Mouse (Mus musculus) mesoderm, embryonic 11.5 days (tissue): ENCODE data around the gene Slc25a41.

Experiments
- DNase-seq: peaks from one replicate; pipeline ENCODE4 v3.0.0-alpha.2; 2012; ENCODE audit warnings: low read depth, low spot score

Gene Slc25a41

DNA sequence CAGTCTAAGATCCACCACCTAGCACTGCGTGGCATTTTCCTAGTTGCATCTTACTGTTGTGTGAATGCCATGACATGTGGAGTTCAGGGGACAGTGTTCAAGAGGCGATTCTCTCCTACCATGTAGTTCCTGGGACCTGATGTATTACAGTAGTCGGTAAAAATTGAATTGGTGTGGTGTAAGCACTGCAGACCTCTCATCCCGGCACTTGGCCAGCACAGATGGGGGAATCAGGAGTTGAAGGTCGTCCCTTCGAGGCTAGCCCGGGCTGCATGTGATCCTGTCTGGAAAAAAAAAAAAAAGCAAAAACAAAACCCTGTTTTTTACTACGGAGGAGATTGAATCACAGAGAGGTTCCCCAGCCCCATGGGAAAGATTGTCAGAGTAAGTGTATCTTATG, 46.4 kb downstream of the Slc25a41 start:
- no peak for DNase-seq

DNA sequence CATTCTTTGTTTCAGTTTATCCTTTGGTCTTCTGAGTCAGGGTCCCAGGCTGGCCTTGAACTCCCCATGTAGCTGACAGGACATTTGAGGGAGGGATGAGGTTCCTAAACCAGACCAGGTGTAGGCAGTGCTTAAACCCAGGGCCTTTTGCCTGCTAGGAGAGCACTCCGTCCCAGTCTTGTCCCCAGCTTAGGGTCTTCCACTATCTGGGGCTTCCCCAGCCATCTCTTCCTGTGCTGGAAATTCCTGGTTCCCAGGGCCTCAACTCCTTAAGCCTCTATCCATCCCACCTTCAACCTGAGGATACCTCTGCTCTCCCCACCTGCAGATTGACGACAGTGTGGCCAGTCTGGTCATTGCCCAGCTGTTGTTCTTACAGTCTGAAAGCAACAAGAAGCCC, 50.5 kb downstream of the Slc25a41 start:
- no peak for DNase-seq

DNA sequence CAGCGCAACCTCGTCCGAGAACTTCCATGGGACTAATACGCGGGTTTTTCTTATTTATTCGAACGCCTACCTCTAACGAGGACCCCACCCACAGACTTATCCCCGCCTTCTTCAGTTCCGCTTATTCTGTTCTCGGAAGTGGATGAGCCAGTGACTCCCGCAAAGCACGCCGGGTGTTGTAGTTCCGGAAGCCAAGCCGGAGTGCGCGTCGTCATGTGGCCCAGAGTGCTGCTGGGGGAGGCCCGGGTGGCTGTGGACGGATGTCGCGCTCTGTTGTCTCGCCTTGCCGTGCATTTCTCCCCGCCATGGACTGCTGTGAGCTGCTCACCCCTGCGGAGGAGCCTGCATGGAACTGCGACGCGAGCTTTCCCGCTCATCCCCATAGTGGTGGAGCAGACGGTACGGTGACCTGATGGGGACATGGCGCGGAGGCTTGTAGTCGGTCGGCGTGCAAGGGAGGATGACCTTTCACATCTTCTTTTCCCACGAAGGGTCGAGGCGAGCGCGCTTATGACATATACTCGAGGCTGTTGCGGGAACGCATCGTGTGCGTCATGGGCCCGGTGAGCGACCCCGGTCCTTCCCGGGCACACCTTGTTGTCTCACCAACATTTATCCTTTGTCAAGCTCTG, 51.2 kb downstream of the Slc25a41 start, which contains the start of gene Clpp:
Gene Clpp (plus strand): TSS at position 191 of the 632 bp plus-strand sequence.
- peak; percentile 94 for DNase-seq

DNA sequence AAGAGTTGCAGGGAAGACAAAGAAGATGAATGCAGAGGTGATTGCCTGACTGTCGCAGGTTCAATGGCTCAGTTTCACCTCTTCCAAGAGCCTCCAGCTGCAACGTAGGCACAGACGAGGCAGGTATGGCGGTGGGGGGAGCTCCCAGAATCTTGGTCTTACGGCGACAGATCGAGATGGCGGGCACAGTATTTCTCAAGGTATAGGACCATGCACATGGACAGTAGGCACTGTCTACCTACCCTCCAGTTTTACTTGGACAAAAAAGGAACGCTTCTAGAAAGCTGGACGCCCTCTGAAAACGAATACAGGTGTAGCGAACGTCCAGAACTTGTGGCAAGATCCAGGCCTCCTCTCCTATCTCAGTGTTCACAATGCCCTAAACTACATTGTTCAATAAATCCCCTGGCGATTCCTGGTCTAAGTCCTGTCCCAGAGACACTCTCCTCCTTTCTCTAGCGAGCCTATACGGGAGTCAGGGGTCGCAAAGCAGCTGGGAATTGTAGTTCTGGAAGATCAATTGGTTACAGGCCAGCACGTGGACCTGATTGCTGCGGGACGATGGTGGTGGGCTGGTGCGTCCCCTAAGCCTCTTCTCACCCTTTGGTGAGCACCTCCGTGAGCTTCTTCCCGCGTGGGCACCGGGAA, 51.9 kb downstream of the Slc25a41 start:
- peak; percentile 86 for DNase-seq

DNA sequence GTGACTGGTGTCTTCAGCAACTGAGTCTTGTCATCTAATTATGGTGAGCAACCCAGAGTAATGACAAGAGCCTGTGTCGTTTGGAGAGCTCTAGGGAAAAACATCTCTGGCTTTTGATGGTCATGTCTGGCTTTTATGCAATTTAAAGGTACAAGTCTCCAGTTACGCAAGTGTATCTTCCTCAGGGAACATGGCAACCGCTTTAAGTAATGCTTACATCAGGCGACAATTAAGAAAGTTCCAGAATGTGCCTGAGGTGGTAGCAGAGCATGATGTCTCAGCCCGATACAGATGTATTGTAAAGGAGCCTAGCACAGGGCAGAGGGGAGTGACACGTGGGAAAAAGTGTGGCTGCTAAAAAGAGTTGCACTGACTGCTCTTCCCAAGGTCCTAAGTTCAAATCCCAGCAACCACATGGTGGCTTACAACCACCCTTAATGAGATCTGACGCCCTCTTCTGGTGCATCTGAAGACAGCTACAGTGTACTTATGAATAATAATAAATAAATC, 52.5 kb downstream of the Slc25a41 start:
- DNase-seq: no peak

DNA sequence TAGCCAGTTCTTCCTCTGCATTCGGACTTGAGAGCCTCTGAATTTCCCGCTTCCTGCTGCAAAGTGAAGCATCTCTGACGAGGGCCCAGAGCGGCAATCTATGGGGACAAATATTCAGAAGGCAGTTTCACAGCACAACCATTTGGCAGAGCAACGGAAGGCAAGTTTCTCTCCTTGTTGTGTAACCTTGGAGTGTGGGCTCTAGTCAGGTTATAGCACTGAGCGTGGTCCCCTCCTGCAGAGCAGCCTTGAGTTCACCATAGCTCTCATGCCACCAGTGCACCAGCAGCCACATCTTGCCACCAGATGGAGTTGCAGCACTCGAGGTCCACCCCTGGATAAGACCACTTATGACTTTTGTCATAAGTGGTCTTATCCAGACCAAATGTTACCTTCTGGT, 53.0 kb downstream of the Slc25a41 start:
- DNase-seq: no peak

DNA sequence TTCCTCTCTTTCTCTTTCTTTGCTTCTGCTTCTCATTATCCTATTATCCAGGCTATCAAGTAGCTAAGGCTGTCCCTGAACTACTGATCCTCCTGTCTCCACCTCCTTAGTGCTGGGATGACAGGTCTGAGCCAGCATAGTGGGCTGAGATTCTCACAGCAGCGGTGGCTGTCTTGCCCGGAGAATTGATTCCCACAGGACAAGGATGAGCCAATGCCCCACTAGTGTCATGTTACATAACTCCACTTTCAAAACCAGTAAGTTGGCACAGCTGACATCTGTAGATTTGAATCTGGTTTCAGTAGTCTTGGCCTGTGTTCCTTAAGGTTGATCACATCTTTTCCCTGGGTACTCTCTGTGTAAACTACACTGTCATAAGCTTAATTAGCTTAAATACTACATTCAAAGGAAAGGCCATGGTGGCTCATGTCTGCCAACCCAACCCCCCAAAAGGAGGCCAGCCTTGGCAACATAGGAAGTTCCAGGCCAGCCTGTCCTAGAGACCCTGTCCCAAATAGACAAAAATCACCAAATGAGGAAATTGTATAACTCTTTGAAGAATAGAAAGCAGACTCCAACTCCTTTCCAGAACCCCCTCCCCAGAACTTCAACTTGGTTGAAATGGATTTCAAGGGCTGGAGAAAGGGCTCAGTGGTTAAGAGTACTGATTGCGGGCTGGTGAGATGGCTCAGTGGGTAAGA, 55.2 kb downstream of the Slc25a41 start:
- DNase-seq: no peak

DNA sequence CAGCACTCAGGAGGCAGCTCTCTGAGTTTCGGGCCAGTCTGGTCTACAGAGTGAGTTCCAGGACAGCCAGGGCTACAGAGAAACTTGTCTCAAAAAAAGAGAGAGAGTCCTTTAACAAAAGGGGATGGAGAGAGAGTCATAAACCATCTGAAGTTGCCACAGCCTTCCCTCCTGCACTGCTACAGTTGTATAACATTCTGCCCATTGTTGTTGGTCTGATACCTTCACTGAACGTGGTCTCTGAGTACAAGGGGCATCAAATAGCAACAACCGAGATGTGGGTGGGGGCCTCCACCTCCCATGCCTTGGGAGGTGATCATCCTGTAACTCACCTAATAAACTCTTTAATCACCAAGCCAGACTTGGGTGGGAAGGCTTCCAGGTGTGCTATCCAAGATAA, 55.8 kb downstream of the Slc25a41 start:
- DNase-seq: no peak

DNA sequence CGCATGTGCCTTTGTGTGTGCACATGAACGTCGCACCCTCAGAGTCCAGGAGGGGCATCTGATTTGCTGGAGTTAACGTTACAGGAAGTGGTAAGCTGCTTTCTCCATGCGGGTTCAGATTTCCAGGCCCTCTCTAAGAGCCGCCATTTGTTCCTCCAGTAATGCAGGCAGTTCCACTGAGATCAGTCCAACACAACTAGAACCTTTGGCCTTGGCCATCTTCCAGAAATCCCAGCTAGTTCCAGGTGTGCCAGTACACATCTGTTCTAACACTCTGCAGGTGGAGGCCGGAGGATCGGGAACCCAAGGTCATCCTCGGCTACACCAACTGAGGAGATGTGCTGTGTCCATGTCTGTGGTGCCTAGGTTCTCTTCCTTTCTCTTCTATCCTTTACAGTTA, 56.6 kb downstream of the Slc25a41 start:
- no peak for DNase-seq
